Mouse (Mus musculus): ENCODE results near the gene Ube2b.

Gene Ube2b

GRCm38 (mm10) chr11:51966651-51967050 lies 33.9 kb downstream of the Ube2b start:
- no peak for DNase-seq

DNA sequence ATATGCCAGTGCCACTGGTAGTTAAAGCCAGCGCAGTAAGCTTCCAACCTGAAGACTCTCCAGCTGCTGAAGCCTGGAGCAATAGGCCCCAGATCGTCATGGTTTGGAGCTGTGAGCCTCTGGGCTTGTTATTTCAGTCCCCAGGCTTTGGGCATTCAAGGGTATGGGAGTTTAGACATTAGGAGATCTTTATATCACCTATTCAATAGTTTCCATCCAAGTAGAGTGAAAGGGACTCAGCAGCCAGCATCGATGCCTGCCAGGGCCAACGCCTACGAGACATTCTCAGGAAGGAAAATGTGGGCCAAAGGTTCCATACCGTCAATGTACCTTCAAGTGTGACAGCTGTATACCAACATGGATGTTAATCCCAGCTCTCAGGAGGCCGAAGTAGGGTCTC lies 38.3 kb downstream of the Ube2b start:
- no peak for DNase-seq

- DNase-seq = no peak
Measured at GRCm38 (mm10) chr11:51961761-51962160, 38.8 kb downstream of the Ube2b start.

DNA sequence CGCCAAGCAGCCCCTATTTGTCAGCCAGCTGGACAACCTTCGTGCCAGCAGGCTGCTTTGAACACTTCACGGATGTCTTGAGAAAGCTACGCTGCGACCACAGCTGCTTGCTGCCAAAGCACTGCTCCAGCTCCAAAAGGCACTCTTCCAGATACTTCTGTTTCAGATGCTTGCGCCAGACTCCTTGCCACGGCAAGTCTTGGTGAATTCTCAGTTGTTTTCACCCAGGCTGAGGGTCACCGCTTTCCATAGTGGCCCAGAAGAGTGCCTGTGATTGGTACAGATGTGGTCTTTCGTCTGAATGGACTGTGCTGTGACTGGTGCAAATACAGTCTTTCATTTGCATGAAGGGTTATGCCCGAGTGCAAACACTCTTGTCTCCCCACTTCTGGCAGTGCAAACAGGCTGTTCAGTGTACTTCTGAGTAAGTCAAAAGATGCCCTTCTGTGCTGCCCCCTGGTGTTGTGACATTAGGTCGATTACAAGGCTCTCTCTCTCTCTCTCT lies 39.5 kb downstream of the Ube2b start:
- no peak for DNase-seq

DNA sequence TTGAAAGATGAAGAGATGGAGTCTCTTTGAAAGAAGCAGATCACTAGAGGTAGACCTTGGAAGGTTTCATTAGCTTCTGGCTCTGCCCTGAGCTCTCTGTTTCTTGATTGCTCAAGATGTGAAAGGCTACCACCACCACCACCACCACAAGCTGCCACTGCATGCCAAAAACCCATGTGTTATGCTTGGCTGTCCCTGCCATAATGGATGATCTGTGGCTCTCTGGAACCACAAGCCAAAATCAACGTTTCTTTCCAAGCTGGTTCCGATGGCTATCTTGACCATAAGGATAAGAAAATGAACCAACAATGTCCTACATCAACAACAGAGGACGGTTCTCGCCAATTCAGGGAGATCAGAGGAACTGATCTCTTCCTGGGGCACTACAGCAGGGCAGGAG lies 40.5 kb downstream of the Ube2b start:
- no peak for DNase-seq

DNA sequence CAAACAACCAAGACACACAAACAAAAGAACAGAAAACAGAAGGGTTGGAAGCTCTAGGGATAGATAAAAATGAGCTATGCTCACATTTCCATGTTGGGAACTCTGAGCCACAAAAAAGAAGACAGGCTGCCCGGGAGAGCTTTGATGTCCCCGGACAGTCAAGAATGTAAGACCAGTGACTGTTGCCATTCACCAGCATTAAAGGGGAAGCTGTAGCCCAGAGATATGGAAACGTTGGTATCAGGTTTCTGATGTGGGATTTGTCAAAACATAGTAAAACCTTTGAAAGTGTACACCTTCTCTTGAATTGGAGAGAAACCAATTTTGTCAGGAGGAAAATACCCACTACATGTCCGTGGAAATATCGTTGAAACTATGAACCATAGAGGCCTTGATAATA lies 41.1 kb downstream of the Ube2b start:
- no peak for DNase-seq

DNA sequence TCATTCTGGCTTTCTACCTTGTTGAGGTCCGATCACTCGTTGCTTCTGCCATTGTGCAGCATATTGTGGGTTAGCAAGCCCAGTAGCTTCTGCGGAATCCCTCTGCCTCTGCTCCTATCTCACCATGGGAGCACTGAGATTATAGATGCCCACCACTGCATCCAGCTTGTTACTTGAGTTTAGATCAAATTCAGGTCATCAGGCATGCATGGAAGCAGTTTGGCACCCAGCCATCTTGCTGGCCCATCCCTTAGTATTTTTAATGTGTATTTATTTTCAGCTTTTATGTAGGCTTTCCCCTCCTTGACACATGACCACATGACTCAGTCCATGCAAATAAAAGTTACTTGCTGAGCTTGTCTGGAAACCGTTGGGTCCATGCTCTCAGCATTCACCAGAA lies 42.8 kb downstream of the Ube2b start:
- no peak for DNase-seq

DNA sequence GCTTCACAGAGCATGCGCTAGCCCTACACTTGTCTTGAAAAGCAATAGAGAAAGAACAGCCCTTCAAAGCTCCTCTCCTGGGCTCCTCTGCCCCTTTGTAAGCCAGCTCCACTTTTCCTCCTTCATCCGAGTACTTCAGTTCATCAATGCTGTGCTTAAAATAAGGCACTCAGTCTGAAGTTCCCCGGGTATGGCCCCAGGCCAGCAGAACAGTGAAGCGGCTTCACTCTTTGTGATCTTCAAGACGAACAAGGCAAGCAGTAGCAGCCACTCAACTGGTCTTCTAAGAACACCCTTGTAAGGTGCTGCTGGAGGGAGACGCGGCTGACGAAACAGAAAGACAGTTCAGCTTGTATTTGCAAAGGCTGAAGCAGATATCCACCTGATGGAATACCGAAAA lies 44.5 kb downstream of the Ube2b start:
- no peak for DNase-seq

DNA sequence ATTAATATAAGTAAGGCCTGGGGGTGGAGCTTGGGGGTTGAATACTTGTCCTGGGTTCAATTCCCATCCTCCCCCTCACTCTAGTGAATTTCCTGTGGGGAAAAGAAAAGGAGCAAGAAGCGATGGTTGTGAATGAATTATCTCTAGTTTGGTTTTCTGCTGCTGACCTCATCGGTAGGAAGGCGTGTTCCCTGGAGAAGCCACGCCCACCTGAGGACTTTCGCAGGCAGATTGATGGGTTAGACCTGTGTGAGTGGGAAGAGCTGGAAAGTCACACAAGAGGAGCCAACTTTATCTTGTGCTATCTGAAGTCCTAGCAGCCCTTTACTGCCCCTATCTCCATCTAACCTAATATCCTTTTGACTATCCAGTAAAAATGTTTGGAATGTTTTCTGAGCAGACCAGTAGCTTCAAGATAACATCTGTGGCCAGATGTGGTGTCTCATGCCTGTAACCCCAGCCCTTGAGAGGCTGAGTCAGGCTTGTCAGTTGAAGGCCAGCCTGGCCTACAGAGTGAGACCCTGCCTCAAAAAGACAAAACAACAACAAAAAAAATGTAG lies 48.6 kb downstream of the Ube2b start:
- DNase-seq = peak; percentile 44

GRCm38 (mm10) chr11:51949919-51950318 lies 50.6 kb downstream of the Ube2b start:
- DNase-seq = no peak

- DNase-seq = no peak
Measured at GRCm38 (mm10) chr11:51949155-51949840, 51.3 kb downstream of the Ube2b start.

DNA sequence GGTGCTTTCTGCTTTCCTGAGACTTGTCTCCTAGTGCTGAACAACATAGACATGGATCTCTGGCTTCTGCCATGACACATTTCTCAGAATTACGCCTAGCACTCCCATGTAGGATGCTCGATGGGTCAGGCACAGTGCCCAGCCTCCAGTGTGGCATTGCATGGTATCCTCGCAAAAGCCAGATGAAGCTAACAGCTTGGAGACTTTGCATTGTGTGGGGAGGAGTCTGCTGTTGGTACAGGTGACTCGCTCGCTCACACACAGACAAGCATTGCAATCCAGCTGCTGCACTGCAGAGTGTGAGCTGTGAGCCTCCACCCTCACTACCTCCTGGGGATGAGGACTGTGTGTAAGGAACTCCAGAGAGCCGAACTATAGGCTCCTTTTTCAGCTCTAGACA lies 54.4 kb downstream of the Ube2b start:
- DNase-seq = no peak

DNA sequence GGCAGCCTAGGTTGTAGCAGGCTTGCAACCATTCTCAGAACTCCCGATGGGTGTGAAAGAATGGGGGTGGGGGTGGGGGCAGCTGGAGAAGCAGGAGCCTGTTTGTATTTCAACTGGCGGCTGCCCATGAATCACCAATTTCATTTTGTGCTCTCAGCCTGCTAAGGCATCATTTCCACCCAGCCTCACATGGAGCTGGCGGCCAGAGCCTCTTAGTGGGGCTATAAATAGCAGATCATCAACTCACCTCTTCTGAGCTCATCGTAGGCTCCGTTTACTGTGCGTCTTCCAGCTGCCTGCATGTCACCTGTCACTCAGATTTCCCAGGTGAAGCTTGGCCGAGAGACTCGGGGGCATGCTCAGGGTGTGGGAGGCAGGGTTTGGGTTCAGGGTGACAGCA lies 55.0 kb downstream of the Ube2b start:
- no peak for DNase-seq

GRCm38 (mm10) chr11:51944239-51944638 lies 56.3 kb downstream of the Ube2b start:
- no peak for DNase-seq

GRCm38 (mm10) chr11:51943500-51943841 lies 57.1 kb downstream of the Ube2b start:
- no peak for DNase-seq

DNA sequence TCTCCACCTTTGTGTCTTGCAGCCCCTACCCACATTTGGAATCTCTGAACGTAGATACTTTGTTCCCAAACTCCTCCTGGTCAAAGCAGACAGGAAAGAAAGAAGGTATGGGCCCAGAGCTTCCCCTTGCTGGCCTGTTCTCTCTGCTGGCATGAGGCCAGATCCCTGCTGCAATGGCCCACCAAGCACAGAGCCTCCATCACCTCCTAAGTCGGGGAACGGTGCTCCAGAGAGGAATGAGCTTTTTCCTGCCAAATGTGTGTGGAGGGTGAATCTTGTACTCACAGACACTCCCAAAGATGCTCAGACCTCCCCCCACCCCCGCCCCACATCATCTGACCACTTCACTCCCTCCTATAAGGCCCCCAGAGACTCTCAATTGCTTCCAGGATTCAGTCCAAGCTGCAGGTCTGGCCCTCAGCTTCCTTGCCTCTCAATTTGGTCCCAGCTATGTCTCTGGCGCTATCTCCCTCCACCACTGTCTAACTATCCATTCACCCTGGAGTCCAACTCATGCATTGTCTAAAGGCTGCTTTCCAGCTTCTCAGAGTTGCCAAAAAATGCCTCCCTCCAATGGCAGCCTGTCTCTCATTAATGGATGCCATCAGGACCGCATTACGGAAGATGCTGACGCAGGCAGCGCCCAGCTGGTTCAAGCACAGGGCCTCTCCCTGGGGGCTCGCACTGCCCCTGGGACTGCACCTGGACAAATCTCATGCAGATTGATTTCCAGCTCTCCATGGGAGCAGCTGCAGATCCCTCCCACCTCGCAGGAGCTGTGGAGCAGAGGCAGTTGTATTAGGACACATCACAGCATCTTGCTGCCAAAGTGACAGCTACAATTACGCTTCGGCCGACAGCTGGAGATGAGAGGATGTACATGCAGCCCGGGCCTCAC lies 57.7 kb downstream of the Ube2b start:
- DNase-seq = no peak

GRCm38 (mm10) chr11:51940511-51940955 lies 60.0 kb downstream of the Ube2b start:
- DNase-seq = peak; percentile 53

- no peak for DNase-seq
Measured at GRCm38 (mm10) chr11:51939590-51939955, 61.0 kb downstream of the Ube2b start.

DNA sequence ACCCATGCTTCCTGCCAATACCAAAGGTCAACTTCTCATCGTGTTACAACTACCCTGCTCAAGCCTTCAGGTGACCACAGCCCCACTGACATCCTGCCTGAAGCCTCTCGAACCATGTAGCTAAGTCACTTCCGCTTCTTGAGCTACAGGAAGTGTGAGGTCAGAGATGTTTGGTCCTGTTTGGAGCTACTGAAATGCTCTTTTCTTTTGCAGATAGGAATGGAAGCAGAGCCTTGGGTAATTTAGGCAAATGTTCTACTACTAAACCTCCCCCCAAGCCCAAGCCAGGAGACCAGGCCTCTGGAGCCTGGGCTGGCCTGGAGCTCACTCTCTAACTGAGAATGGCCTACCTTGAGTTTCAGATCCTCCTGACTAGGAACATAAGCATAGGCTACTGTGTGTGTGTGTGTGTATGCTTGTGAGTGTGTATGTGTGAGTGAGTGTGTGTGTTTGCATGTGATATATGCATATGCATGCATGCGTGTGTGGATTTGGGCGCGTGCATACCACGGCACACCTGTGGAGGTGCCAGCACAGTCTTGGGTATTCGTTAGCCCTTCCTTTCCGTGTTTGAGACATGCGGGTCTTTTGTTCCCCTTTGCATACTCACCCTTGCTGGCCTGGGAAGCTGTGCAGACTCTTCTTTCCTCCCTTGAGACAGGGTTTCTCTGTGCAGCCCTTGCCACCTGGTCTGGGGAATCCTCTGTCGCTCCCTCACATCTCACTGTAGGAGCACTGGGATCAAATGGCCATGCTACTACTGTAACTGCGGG lies 61.6 kb downstream of the Ube2b start:
- no peak for DNase-seq

GRCm38 (mm10) chr11:51937361-51937781 lies 63.2 kb downstream of the Ube2b start:
- DNase-seq = no peak

GRCm38 (mm10) chr11:51935636-51936434 lies 64.7 kb downstream of the Ube2b start:
- no peak for DNase-seq
